Mouse (Mus musculus): ENCODE results near the gene Hoxd9.

Gene Hoxd9

GRCm38 (mm10) chr2:74748436-74748995, 51.0 kb downstream of the Hoxd9 start:
- no peak for DNase-seq (ENCODE audit: low read depth, low spot score)

- DNase-seq (ENCODE audit: low read depth, low spot score) = no peak
These were observed 52.0 kb downstream of the Hoxd9 start for GRCm38 (mm10) chr2:74749337-74750121.

Measured in skeletal muscle tissue, adult 2 months (tissue).